Comparison of ENCODE assay signal across 8 mouse cellular contexts in the genomic region with DNA sequence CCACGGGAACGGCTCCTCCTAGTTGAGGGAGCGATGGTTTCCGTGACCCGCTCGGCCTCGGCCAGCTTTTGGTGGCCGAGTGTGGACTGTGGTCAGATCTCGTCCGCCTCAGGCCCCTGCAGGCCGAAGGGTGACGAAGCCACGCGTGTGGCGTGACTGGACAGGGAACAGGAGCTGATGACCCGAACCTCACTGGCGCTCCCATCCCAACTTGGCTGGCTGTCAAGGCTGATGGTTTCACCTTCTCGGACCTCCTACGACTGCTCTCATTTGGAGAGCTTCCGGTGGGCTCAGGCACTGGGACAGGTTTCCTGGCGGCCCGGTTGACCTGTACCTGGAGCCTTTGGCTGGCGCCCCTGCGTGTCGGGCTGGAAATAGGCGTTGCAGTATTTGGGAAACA. TPM values are rescaled to one million over a fixed set of nuclear protein-coding genes. Genes with fewer than 3 reads are reported as not detected.
DNase-seq lines count a peak whose midpoint lies in the region; ATAC-seq and TF ChIP-seq lines count a peak whose summit lies in the region.

No protein-coding gene starts in this region.

- under 1% methylated on average over 26 of the region's 26 CpGs for WGBS in kidney, embryonic 16.5 days
- WGBS in hindbrain, embryonic 10.5 days, result under 1% methylated on average over 26 of the region's 26 CpGs

- no peak for TF ChIP-seq POLR2A in bone marrow macrophage, adult 2 months (IDR thresholded peaks at IDR 0.05; ENCODE audit: borderline replicate concordance, low read depth, low read length)

- H3K4me2 ChIP-seq in kidney, embryonic 16.5 days (replicated peaks; ENCODE audit: low read depth, low read length), result peak overlapping the region; percentile 80

- intact Hi-C loops in left cerebral cortex, postnatal 36 days (cut with DNase I), result loop anchor here (5.0 kb wide), 2 partner anchors 167 to 182 kb away; a partner anchor contains a TSS

- TF ChIP-seq CTCF in bone marrow macrophage, adult 2 months (IDR thresholded peaks at IDR 0.05; ENCODE audit: low read depth, low read length), result no peak

- ATAC-seq in kidney, embryonic 16.5 days (ENCODE audit: low FRiP score, low TSS enrichment), result peak; percentile 64
- ATAC-seq in megakaryocyte progenitor cell, adult 5-6 weeks (replicated peaks; ENCODE audit: poor library complexity), result peak; percentile 11

- H3K36me3 ChIP-seq in kidney, embryonic 16.5 days (ENCODE audit: insufficient read depth, low read length), result peaks cover 12% of the 10 kb centered on the region; the same call in 1 of the 2 replicates
- peaks cover 25% of the 10 kb centered on the region for H3K36me3 ChIP-seq in hindbrain, embryonic 10.5 days

- H3K27ac ChIP-seq in kidney, embryonic 16.5 days (ENCODE audit: low read length), result no peak overlapping the region
- H3K27ac ChIP-seq in bone marrow macrophage, adult 2 months (ENCODE audit: insufficient read depth, low read depth, low read length), result peak overlapping the region; percentile 30; the same call in 1 of the 2 replicates
- H3K27ac ChIP-seq in hindbrain, embryonic 10.5 days, result peak overlapping the region; percentile 93

- peaks cover 9% of the 10 kb centered on the region for H3K4me1 ChIP-seq in kidney, embryonic 16.5 days (ENCODE audit: insufficient read depth, low read length)
- peaks cover 24% of the 10 kb centered on the region for H3K4me1 ChIP-seq in bone marrow macrophage, adult 2 months (ENCODE audit: control insufficient read depth, insufficient read depth, low read length)
- peaks cover 20% of the 10 kb centered on the region for H3K4me1 ChIP-seq in hindbrain, embryonic 10.5 days (replicated peaks)

- no peaks in the 10 kb centered on the region for H3K9me3 ChIP-seq in kidney, embryonic 16.5 days (ENCODE audit: low read length)
- no peaks in the 10 kb centered on the region for H3K9me3 ChIP-seq in hindbrain, embryonic 10.5 days

- DNase-seq in kidney, adult 18-20 months, result no peak
- DNase-seq in hindbrain, embryonic 10.5 days (ENCODE audit: low spot score), result no peak
- no peak for DNase-seq in spleen, adult 18-20 months
- DNase-seq in left cerebral cortex, postnatal 36 days (ENCODE audit: low spot score in 2 of 2), result no peak
- DNase-seq in ovary, adult 18-20 months (ENCODE audit: low spot score), result no peak

- H3K4me3 ChIP-seq in kidney, embryonic 16.5 days (ENCODE audit: low read length), result peak overlapping the region; percentile 83
- H3K4me3 ChIP-seq in bone marrow macrophage, adult 2 months (ENCODE audit: insufficient read depth, low read length), result peak overlapping the region; percentile 85
- H3K4me3 ChIP-seq in hindbrain, embryonic 10.5 days, result peak overlapping the region; percentile 96

- H3K27me3 ChIP-seq in kidney, embryonic 16.5 days (ENCODE audit: insufficient read depth, low read length), result no peaks in the 10 kb centered on the region
- H3K27me3 ChIP-seq in hindbrain, embryonic 10.5 days (ENCODE audit: insufficient read depth, poor library complexity, severe bottlenecking), result peaks cover 4% of the 10 kb centered on the region; the same call in 1 of the 2 replicates

- peak overlapping the region; percentile 84 for H3K9ac ChIP-seq in kidney, embryonic 16.5 days (replicated peaks; ENCODE audit: low read length)

RNA-seq across cellular contexts. Expression of a gene that starts 0.4 kb away (rescaled TPM):
- polyA plus RNA-seq in kidney, embryonic 16.5 days (2015; fragmentation: Nextera tagmentation; extraction: Ambion mirVana), result 66.6 and 74.9 TPM in 2 replicates
- polyA plus RNA-seq in bone marrow macrophage, adult 2 months (2012; ENCODE audit: insufficient read depth, insufficient read length, missing spikeins), result 29.4 and 32.6 TPM in 2 replicates
- polyA plus RNA-seq in hindbrain, embryonic 10.5 days (2016; fragmentation: Nextera tagmentation; extraction: Ambion mirVana), result 78.7 and 81.1 TPM in 2 replicates
- 31.6 and 33.8 TPM in 2 replicates for total RNA-seq in megakaryocyte progenitor cell, adult 5-6 weeks (2015)
- total RNA-seq in megakaryocyte progenitor cell, adult 5-6 weeks (2017), result 40.4 and 49.1 TPM in 2 replicates
- total RNA-seq in left cerebral cortex, postnatal 36 days (2021), result 10 to 100 TPM; 52.6 to 59.2 TPM
